Mouse (Mus musculus) ovary, adult 10 weeks (tissue): ENCODE data around the gene Sez6. TPM values are rescaled to one million over a fixed set of nuclear protein-coding genes. Genes with fewer than 3 reads are reported as not detected.

Experiments
- polyA plus RNA-seq: library from polyadenylated mRNA; stranded (reverse); fragments of 350-450 nt; fragmentation: Illumina TruSeq; extraction: RNeasy Lipid Tissue Mini Kit (QIAGEN cat#74804); gene quantifications from one replicate; pipeline ENCODE4 v1.2.3, GENCODE M21; 2014

The Sez6 gene
- polyA plus RNA-seq = not detected

DNA sequence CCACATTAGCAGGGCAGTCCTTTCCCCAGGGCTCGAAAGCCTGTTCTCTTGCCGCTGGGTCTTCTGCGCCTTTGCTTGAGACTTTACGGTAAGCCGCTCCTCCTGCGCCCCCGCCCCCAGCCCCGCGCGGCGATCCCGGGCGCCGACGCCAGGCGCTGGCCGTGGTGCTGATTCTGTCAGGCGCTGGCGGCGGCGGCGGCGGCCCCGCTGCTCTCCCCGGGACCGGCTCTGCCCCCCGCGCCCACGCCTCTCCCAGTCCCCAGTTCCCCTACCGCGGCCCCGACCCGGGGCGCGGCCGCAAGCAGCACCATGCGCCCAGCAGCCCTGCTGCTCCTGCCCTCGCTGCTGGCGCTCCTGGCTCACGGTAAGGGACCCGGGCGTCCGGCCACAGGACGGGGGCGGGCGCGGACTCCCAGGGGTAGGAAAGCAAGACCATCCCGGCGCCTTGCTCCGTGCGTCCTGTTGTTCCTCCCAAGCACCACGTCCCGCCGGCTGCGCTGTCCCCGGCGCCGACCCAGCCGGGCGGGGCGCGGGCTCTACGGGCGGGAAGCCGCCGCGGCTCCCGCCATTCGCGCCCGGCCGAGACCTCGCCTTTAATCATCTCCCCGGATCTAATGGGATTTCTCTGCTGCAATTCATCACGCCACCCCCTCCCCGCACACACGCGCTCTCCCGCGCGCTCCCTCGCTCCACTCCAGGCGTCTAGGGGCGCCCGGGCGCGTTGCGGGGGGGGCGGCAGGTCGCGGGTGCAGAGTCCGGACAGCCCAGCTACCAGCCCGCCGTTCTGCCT, at the start of gene Sez6:
Gene Sez6, plus strand, starts transcription at position 50 of the 790 bp plus-strand sequence.

GRCm38 (mm10) chr11:77893787-77894718, 36.5 kb upstream of the Sez6 start, which contains the start of gene Pipox:
Gene Pipox (minus strand): TSS chr11:77894096.

DNA sequence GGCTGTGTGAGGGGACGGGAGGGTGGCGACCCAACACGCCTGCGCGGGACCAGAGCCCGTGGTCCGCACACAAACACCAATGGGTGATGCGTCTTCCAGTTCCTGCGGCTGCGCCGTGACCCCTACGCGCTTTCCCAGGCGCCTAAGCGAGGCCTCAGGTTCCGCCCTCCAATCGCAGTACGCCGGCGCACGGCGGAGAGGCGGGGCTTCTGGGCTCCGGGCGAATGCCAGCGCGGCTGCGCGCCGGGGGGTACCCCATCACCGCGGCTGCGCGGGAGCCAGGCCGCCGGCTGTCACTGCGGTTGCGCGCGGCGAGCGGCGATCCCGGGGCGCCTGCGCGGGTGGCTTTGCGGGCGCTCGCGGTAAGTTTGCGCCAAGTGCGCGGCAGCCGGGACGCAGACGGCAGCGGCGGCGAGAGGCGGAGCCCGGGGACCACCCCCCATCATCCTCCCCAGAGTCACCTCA, 51.9 kb downstream of the Sez6 start, which contains the start of gene Phf12:
Gene Phf12, plus strand, starts transcription at position 314 of the 465 bp plus-strand sequence.

Other genes with a start within 250 kb of the Sez6 start
- gene Nufip2, start 244.6 kb upstream of the Sez6 start, polyA plus RNA-seq = 114 TPM
- not detected for gene Cryba1, start 205.5 kb upstream of the Sez6 start, polyA plus RNA-seq
- 18.5 TPM for gene Myo18a, start 167.6 kb upstream of the Sez6 start, polyA plus RNA-seq
- not detected for gene Gm10277, start 143.1 kb upstream of the Sez6 start, polyA plus RNA-seq
- 3.8 TPM for gene Pipox, start 36.7 kb upstream of the Sez6 start, polyA plus RNA-seq
- gene Phf12, start 52.0 kb downstream of the Sez6 start, polyA plus RNA-seq = 23.6 TPM
- 5.2 TPM for gene Dhrs13, start 101.5 kb downstream of the Sez6 start, polyA plus RNA-seq
- 8.1 TPM for gene Flot2, start 107.1 kb downstream of the Sez6 start, polyA plus RNA-seq
- 5.4 TPM for gene Eral1, start 149.6 kb downstream of the Sez6 start, polyA plus RNA-seq
- gene Fam222b, start 163.9 kb downstream of the Sez6 start, polyA plus RNA-seq = 16.9 TPM
- gene Traf4, start 234.8 kb downstream of the Sez6 start, polyA plus RNA-seq = 1.7 TPM
- gene Nek8, start 245.9 kb downstream of the Sez6 start, polyA plus RNA-seq = 3.7 TPM
- 17.7 TPM for gene Tlcd1, start 245.9 kb downstream of the Sez6 start, polyA plus RNA-seq